Mouse (Mus musculus): Measurements from ENCODE around the gene Nav2.

DNA sequence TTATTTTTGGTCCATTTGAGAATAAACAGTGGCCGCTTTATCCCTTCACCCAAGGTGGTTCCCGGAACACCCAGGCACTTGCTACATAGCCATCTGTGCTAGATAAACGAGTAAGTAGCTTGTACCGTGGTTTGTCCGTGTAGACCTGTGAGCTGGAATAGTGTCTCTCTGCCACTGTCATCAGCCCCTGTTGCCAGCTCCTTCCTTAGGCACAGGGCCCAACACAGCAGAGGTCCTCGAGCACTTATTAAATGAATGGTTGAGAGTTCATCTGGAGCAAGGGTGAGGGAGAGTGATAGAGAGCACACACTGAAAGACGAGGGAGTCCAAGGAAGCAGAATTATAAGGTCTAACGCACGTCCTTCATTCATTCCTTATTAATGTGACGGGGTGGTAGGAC, 106.0 kb downstream of the Nav2 start:
- TF ChIP-seq CTCF (IDR thresholded peaks at IDR 0.05; ENCODE audit: extremely low read depth, insufficient read depth, low read length) (no peak), POLR2A (IDR thresholded peaks at IDR 0.05; ENCODE audit: extremely low read depth, insufficient read depth, low read length) (no peak)

Measured in cortical plate, adult 2 months (tissue).